Mouse (Mus musculus): ENCODE measurements around the gene Tymp.

GRCm38 (mm10) chr15:89424621-89425020 is 47.8 kb upstream of the Tymp start:
- TF ChIP-seq CTCF (IDR thresholded peaks at IDR 0.05; ENCODE audit: low read depth) = no peak
- TF ChIP-seq EP300 (IDR thresholded peaks at IDR 0.05; ENCODE audit: low read depth) = no peak
